ENCODE assay signal across 8 mouse cellular contexts in genomic region chr16:18128564-18128935, GRCm38 (mm10). TPM values are rescaled to one million over a fixed set of nuclear protein-coding genes. Genes with fewer than 3 reads are reported as not detected.
DNase-seq lines count a peak whose midpoint lies in the region; ATAC-seq and TF ChIP-seq lines count a peak whose summit lies in the region.
"Had no signal": no experiment of that assay in that cellular context is flagged by ENCODE, and none has a peak within 500 bp of the region (broad histone marks: within the 10 kb centered on the region; RNA-seq: fewer than 3 reads in every experiment).

No protein-coding gene starts in this region.

- H3K9me3 ChIP-seq in liver, embryonic 12.5 days (replicated peaks), result no peaks in the 10 kb centered on the region
- no peaks in the 10 kb centered on the region for H3K9me3 ChIP-seq in liver, postnatal 0 days (ENCODE audit: low read length)
- no peaks in the 10 kb centered on the region for H3K9me3 ChIP-seq in forebrain, embryonic 14.5 days (replicated peaks; ENCODE audit: control insufficient read depth, low read length)
- no peaks in the 10 kb centered on the region for H3K9me3 ChIP-seq in limb, embryonic 10.5 days (replicated peaks)
- no peaks in the 10 kb centered on the region for H3K9me3 ChIP-seq in neural tube, embryonic 15.5 days (replicated peaks)

- TF ChIP-seq POLR2A in thymus, adult 2 months (IDR thresholded peaks at IDR 0.05; ENCODE audit: control insufficient read depth, extremely low read depth, insufficient read depth, low read length, poor library complexity), result no peak

- H3K36me3 ChIP-seq in liver, embryonic 12.5 days, result no peaks in the 10 kb centered on the region
- H3K36me3 ChIP-seq in liver, postnatal 0 days (replicated peaks; ENCODE audit: insufficient read depth, low read length), result no peaks in the 10 kb centered on the region
- no peaks in the 10 kb centered on the region for H3K36me3 ChIP-seq in forebrain, embryonic 14.5 days (ENCODE audit: control insufficient read depth, insufficient read depth, low read length)
- no peaks in the 10 kb centered on the region for H3K36me3 ChIP-seq in limb, embryonic 10.5 days
- no peaks in the 10 kb centered on the region for H3K36me3 ChIP-seq in neural tube, embryonic 15.5 days
- H3K36me3 ChIP-seq in thymus, adult 2 months (ENCODE audit: control insufficient read depth, insufficient read depth, low read length), result no peaks in the 10 kb centered on the region

- peaks cover 12% of the 10 kb centered on the region for H3K4me1 ChIP-seq in liver, embryonic 12.5 days
- H3K4me1 ChIP-seq in liver, postnatal 0 days (ENCODE audit: insufficient read depth), result no peaks in the 10 kb centered on the region; the same call in 1 of the 2 replicates
- H3K4me1 ChIP-seq in forebrain, embryonic 14.5 days (ENCODE audit: control insufficient read depth, insufficient read depth, low read length), result peaks cover 17% of the 10 kb centered on the region
- peaks cover 26% of the 10 kb centered on the region for H3K4me1 ChIP-seq in limb, embryonic 10.5 days
- peaks cover 45% of the 10 kb centered on the region for H3K4me1 ChIP-seq in neural tube, embryonic 15.5 days
- H3K4me1 ChIP-seq in thymus, adult 2 months (replicated peaks; ENCODE audit: control insufficient read depth, insufficient read depth, low read length), result peaks cover 12% of the 10 kb centered on the region

- no peak for TF ChIP-seq CTCF in liver, postnatal 0 days (IDR thresholded peaks at IDR 0.05; ENCODE audit: low read depth)
- no peak for TF ChIP-seq CTCF in thymus, adult 2 months (IDR thresholded peaks at IDR 0.05; ENCODE audit: borderline replicate concordance, control insufficient read depth, extremely low read depth, insufficient read depth, low read length, poor library complexity)

- H3K9ac ChIP-seq in liver, embryonic 12.5 days, result no peak overlapping the region
- H3K9ac ChIP-seq in liver, postnatal 0 days (replicated peaks), result no peak overlapping the region
- H3K9ac ChIP-seq in forebrain, embryonic 14.5 days (ENCODE audit: low read length), result peak overlapping the region; percentile 89
- peak overlapping the region; percentile 81 for H3K9ac ChIP-seq in neural tube, embryonic 15.5 days (replicated peaks)

- peaks cover 82% of the 10 kb centered on the region for H3K27me3 ChIP-seq in liver, embryonic 12.5 days (replicated peaks)
- peaks cover 30% of the 10 kb centered on the region for H3K27me3 ChIP-seq in liver, postnatal 0 days (ENCODE audit: insufficient read depth, low read length)
- 0 out of 2 replicates have a peak, but pooled peaks cover 4% of the 10 kb centered on the region for H3K27me3 ChIP-seq in forebrain, embryonic 14.5 days (replicated peaks; ENCODE audit: control insufficient read depth, insufficient read depth, low read length)
- peaks cover 86% of the 10 kb centered on the region for H3K27me3 ChIP-seq in limb, embryonic 10.5 days (ENCODE audit: low read depth, poor library complexity, severe bottlenecking)
- H3K27me3 ChIP-seq in neural tube, embryonic 15.5 days (replicated peaks), result peaks cover 4% of the 10 kb centered on the region; the same call in 1 of the 2 replicates
- H3K27me3 ChIP-seq in thymus, adult 2 months (ENCODE audit: control insufficient read depth, insufficient read depth, low read length), result peaks cover 9% of the 10 kb centered on the region; the same call in 1 of the 2 replicates

- no peak for ATAC-seq in liver, embryonic 12.5 days
- no peak for ATAC-seq in liver, postnatal 0 days
- ATAC-seq in forebrain, embryonic 14.5 days, result no peak
- ATAC-seq in neural tube, embryonic 15.5 days (ENCODE audit: low FRiP score), result peak; percentile 20; the same call in 1 of the 2 replicates

- WGBS in liver, embryonic 12.5 days (ENCODE audit: insufficient replicate concordance), result 50% methylated on average over 6 of the region's 6 CpGs
- 68% methylated on average over 6 of the region's 6 CpGs for WGBS in liver, postnatal 0 days (ENCODE audit: insufficient replicate concordance)
- WGBS in forebrain, embryonic 14.5 days, result 67% methylated on average over 6 of the region's 6 CpGs
- WGBS in limb, embryonic 10.5 days, result 66% methylated on average over 6 of the region's 6 CpGs
- 45% methylated on average over 6 of the region's 6 CpGs for WGBS in neural tube, embryonic 15.5 days
- WGBS in thymus, adult 2 months, result 86% methylated on average over 6 of the region's 6 CpGs

- H3K4me3 ChIP-seq in liver, embryonic 12.5 days, result no peak overlapping the region
- no peak overlapping the region for H3K4me3 ChIP-seq in liver, postnatal 0 days (ENCODE audit: low read depth, low read length)
- peak overlapping the region; percentile 75 for H3K4me3 ChIP-seq in forebrain, embryonic 14.5 days (ENCODE audit: low read depth, low read length)
- H3K4me3 ChIP-seq in limb, embryonic 10.5 days, result peak overlapping the region; percentile 75
- H3K4me3 ChIP-seq in neural tube, embryonic 15.5 days (replicated peaks), result peak overlapping the region; percentile 68
- no peak overlapping the region for H3K4me3 ChIP-seq in thymus, adult 2 months (ENCODE audit: control insufficient read depth, insufficient read depth, low read length)

- TF ChIP-seq EP300 in liver, postnatal 0 days (IDR thresholded peaks at IDR 0.05; ENCODE audit: low read depth), result no peak

- H3K27ac ChIP-seq in liver, embryonic 12.5 days, result no peak overlapping the region
- H3K27ac ChIP-seq in liver, postnatal 0 days (ENCODE audit: low read depth), result no peak overlapping the region
- 0 out of 2 replicates have a peak overlapping the region, but pooled peaks have one; percentile 74 for H3K27ac ChIP-seq in forebrain, embryonic 14.5 days (ENCODE audit: low read depth, low read length)
- H3K27ac ChIP-seq in limb, embryonic 10.5 days, result no peak overlapping the region
- H3K27ac ChIP-seq in neural tube, embryonic 15.5 days (replicated peaks), result peak overlapping the region; percentile 85
- H3K27ac ChIP-seq in thymus, adult 2 months (ENCODE audit: control insufficient read depth, insufficient read depth, low read length), result no peak overlapping the region

- no peak for DNase-seq in liver, postnatal 0 days
- DNase-seq in forebrain, embryonic 14.5 days (ENCODE audit: low spot score), result no peak
- DNase-seq in limb, embryonic 10.5 days (ENCODE audit: low spot score), result no peak
- DNase-seq in thymus, adult 2 months, result no peak
- no peak for DNase-seq in gastrocnemius, adult 18-20 months (ENCODE audit: low spot score)
- DNase-seq: heart, adult 18-20 months had no signal

- H3K4me2 ChIP-seq in liver, embryonic 12.5 days, result peak overlapping the region; percentile 75
- no peak overlapping the region for H3K4me2 ChIP-seq in liver, postnatal 0 days (ENCODE audit: low read depth, low read length)
- H3K4me2 ChIP-seq in forebrain, embryonic 14.5 days (ENCODE audit: low read length), result peak overlapping the region; percentile 92
- H3K4me2 ChIP-seq in neural tube, embryonic 15.5 days, result peak overlapping the region; percentile 87

RNA-seq across cellular contexts. Expression of gene Rtn4r, which starts 1.1 kb away (rescaled TPM):
- 0.65 and 0.68 TPM in 2 replicates for polyA plus RNA-seq in liver, embryonic 12.5 days (2016; fragmentation: Nextera tagmentation; extraction: Ambion mirVana)
- 0.15 and 0.21 TPM in 2 replicates for polyA plus RNA-seq in liver, postnatal 0 days (2015; fragmentation: Nextera tagmentation; extraction: Ambion mirVana)
- polyA plus RNA-seq in forebrain, embryonic 14.5 days (2014; fragmentation: Nextera tagmentation; extraction: Ambion mirVana), result 11.0 and 15.8 TPM in 2 replicates
- polyA plus RNA-seq in limb, embryonic 10.5 days (2016; fragmentation: Nextera tagmentation; extraction: Ambion mirVana), result 1.3 and 3.8 TPM in 2 replicates
- polyA plus RNA-seq in neural tube, embryonic 15.5 days (2015; fragmentation: Nextera tagmentation; extraction: Ambion mirVana), result 26.5 and 28.7 TPM in 2 replicates
- polyA plus RNA-seq in thymus, adult 2 months (2012; rRNA removed), result 5.7 and 6.6 TPM in 2 replicates
- total RNA-seq in gastrocnemius, adult 18-20 months (2021), result under 1 TPM in 1 of 2 experiments, not detected in 1; 0.11 TPM

RNA-seq across cellular contexts. Expression of gene Prodh, which starts 38.5 kb away (rescaled TPM):
- 8.6 and 10.1 TPM in 2 replicates for polyA plus RNA-seq in liver, embryonic 12.5 days (2016; fragmentation: Nextera tagmentation; extraction: Ambion mirVana)
- polyA plus RNA-seq in liver, postnatal 0 days (2015; fragmentation: Nextera tagmentation; extraction: Ambion mirVana), result 2.9 and 3.0 TPM in 2 replicates
- 3.1 and 3.3 TPM in 2 replicates for polyA plus RNA-seq in forebrain, embryonic 14.5 days (2014; fragmentation: Nextera tagmentation; extraction: Ambion mirVana)
- 16.6 and 19.4 TPM in 2 replicates for polyA plus RNA-seq in limb, embryonic 10.5 days (2016; fragmentation: Nextera tagmentation; extraction: Ambion mirVana)
- 4.0 and 6.4 TPM in 2 replicates for polyA plus RNA-seq in neural tube, embryonic 15.5 days (2015; fragmentation: Nextera tagmentation; extraction: Ambion mirVana)
- 74.1 and 84.2 TPM in 2 replicates for polyA plus RNA-seq in thymus, adult 2 months (2012; rRNA removed)
- total RNA-seq in gastrocnemius, adult 18-20 months (2021), result 10 to 100 TPM in 1 of 2 experiments, 1 to 10 TPM in 1; 4.6 to 11.1 TPM

Comparison
In these comparisons a context has a peak if more than half of its experiments do, and no peak if none do; other contexts are left out.
1. H3K27ac ChIP-seq: peak in forebrain, embryonic 14.5 days (single experiment) and neural tube, embryonic 15.5 days (single experiment); none in liver, embryonic 12.5 days (single experiment), liver, postnatal 0 days (single experiment), limb, embryonic 10.5 days (single experiment) and thymus, adult 2 months (single experiment).
2. H3K4me3 ChIP-seq: peak in forebrain, embryonic 14.5 days (single experiment), limb, embryonic 10.5 days (single experiment) and neural tube, embryonic 15.5 days (single experiment); none in liver, embryonic 12.5 days (single experiment), liver, postnatal 0 days (single experiment) and thymus, adult 2 months (single experiment).
3. H3K9ac ChIP-seq: peak in forebrain, embryonic 14.5 days (single experiment) and neural tube, embryonic 15.5 days (single experiment); none in liver, embryonic 12.5 days (single experiment) and liver, postnatal 0 days (single experiment).